Mouse (Mus musculus) liver, embryonic 16.5 days (tissue): ENCODE measurements around the gene Casq2. TPM values are rescaled to one million over a fixed set of nuclear protein-coding genes. Genes with fewer than 3 reads are reported as not detected.

Experiments
- ATAC-seq: fragments of 200-750 bp; cut with Nextera tagmentation; 2 replicates; pipeline ENCODE4 v1.8.0; 2017; ENCODE audit warnings: low read depth, mild to moderate bottlenecking, moderate number of reproducible peaks, moderate library complexity
- H3K27ac ChIP-seq: fragments of 300-500 bp; sonication (generic); 2 replicates; pipeline ENCODE4 v1.5.1; 2014; ENCODE audit warnings: mild to moderate bottlenecking, low read length
- H3K27me3 ChIP-seq: fragments of 300-500 bp; sonication (generic); 2 replicates; pipeline ENCODE4 v1.6.1; 2014; ENCODE audit warnings: low read depth, low read length, mixed read lengths; ENCODE audit not compliant: control insufficient read depth, insufficient read depth
- H3K36me3 ChIP-seq: fragments of 300-500 bp; sonication (generic); 2 replicates; pipeline ENCODE4 v1.6.1; 2014; ENCODE audit warnings: mild to moderate bottlenecking; ENCODE audit not compliant: control insufficient read depth, insufficient read depth
- H3K4me1 ChIP-seq: fragments of 300-500 bp; sonication (generic); 2 replicates; pipeline ENCODE4 v1.6.1; 2014; ENCODE audit warnings: low read depth, low read length, mixed read lengths; ENCODE audit not compliant: control insufficient read depth
- H3K4me2 ChIP-seq: fragments of 300-500 bp; sonication (generic); 2 replicates; pipeline ENCODE4 v1.6.1; 2014; ENCODE audit warnings: low read depth, low read length, mixed read lengths
- H3K4me3 ChIP-seq: fragments of 300-500 bp; sonication (generic); 2 replicates; pipeline ENCODE4 v1.5.1; 2014; ENCODE audit warnings: low read depth, mild to moderate bottlenecking, low read length
- H3K9ac ChIP-seq: fragments of 300-500 bp; sonication (generic); 2 replicates; pipeline ENCODE4 v1.6.1; 2014; ENCODE audit warnings: low read depth, low read length
- H3K9me3 ChIP-seq: fragments of 300-500 bp; sonication (generic); replicated peaks from 2 replicates; pipeline ENCODE4 v1.6.1; 2016; ENCODE audit warnings: low read length; ENCODE audit not compliant: control insufficient read depth
- WGBS: fragments of 180-500 bp; shearing (Covaris S2); extraction: QIAGEN DNeasy Blood & Tissue Kit; methylation state at CpG from one replicate; pipeline ENCODE4 v1.1.7; 2014; ENCODE audit not compliant: insufficient replicate concordance; 5-methylcytosine and 5-hydroxymethylcytosine counted together
- polyA plus RNA-seq: library from polyadenylated mRNA; unstranded; fragments of >200 nt; fragmentation: Nextera tagmentation; extraction: Ambion mirVana; gene quantifications from 2 replicates; pipeline ENCODE4 v1.2.1, GENCODE M21; 2015

The Casq2 gene
- polyA plus RNA-seq, 1 experiment from 2014 or later = 7.8 TPM

DNA sequence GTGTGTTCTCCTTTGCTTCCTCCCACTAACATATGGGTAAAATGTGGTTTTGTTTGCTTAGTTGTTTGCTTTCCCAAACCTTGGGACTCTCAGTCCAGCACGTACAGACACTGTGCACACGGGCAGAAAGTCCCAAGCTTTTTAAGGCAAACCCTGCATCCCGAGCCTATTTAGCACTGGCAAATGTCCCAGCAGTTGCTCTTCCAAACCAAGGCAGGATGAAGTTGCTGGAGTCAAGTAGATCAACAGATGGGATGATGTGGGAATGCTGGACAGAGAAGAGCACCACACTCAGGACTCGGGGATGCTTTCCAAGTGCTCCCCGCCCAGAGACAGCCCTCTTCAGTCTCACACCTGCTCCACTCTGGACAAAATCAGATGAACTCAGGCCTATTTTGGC, 9.2 kb downstream of the Casq2 start:
- WGBS = 56% methylated on average over 5 of the region's 5 CpGs
- no peak overlapping the region for H3K4me3 ChIP-seq
- H3K36me3 ChIP-seq = no peaks in the 10 kb centered on the region
- H3K27ac ChIP-seq = no peak overlapping the region
- H3K9ac ChIP-seq = no peak overlapping the region
- no peaks in the 10 kb centered on the region for H3K9me3 ChIP-seq
- no peaks in the 10 kb centered on the region for H3K27me3 ChIP-seq
- H3K4me2 ChIP-seq = no peak overlapping the region
- ATAC-seq = peak; percentile 80
- no peaks in the 10 kb centered on the region for H3K4me1 ChIP-seq

DNA sequence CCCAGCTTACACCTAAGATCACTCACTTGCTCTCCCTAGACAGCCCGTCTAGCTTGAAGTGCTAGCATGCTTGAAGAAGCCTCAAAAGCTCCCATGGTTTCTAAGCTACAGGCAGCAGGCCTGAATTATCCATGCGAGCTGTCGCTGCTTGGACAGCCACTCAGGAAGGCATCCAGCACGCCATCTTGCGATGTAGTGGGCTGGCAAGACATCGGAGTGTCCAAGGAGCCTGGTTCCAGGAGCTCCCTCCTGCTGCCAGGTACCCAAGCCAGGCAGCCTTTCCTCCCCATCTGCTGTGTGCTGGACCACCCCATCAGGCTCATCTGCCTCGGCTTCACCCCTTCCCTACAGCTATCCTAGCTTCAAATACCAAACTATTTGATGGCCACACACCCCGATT, 10.2 kb downstream of the Casq2 start:
- Histone ChIP-seq H3K27ac (no peak overlapping the region), H3K4me3 (no peak overlapping the region), H3K9ac (no peak overlapping the region), H3K4me1 (no peaks in the 10 kb centered on the region), H3K36me3 (no peaks in the 10 kb centered on the region), H3K9me3 (no peaks in the 10 kb centered on the region), H3K4me2 (no peak overlapping the region), H3K27me3 (no peaks in the 10 kb centered on the region)
- WGBS = 67% methylated on average over 8 of the region's 8 CpGs
- no peak for ATAC-seq

DNA sequence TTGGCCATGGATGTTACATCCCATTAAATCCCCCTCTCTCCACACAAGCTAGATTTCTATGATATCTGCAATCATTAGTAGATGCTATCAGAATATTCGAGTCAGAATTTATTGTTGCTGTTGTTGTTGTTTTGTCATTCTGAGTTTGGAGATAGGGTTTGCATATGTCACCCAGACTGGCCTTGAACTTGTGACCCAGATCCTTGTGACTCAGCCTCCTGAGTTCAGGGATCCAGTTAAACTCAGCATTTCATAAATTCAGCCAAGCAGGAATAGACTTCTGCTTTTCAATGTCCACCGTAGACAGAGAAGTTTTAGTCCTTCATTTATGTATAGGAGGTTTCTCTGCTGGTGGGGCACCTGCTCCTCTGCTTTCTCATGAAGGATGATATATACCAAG, 10.8 kb downstream of the Casq2 start:
- Histone ChIP-seq H3K9ac (no peak overlapping the region), H3K4me1 (no peaks in the 10 kb centered on the region), H3K36me3 (no peaks in the 10 kb centered on the region), H3K4me2 (no peak overlapping the region), H3K4me3 (no peak overlapping the region), H3K9me3 (no peaks in the 10 kb centered on the region), H3K27ac (no peak overlapping the region), H3K27me3 (no peaks in the 10 kb centered on the region)
- WGBS = 52% methylated on average over 2 of the region's 2 CpGs
- no peak for ATAC-seq

DNA sequence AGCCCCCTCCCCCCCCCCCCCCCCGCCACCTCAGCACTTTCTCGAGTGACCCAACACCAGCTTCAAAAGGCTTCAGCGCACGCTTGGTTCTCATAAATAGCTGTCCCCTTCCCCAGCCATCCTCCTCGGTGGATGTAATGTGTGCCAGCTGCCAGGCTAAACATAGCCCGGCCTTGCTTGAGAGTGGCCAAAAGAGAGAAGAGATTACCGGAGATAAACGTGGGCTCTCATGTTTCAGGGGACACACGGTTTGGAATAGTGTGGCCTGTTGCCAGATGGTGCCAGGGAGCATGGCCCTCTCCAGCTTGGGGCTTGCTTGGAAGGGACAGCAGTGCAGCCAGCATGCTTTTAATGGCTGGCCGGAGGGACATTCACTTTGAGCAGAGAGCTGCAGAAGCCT, 13.0 kb downstream of the Casq2 start:
- ATAC-seq = no peak
- 56% methylated on average over 9 of the region's 10 CpGs for WGBS
- Histone ChIP-seq H3K9ac (no peak overlapping the region), H3K9me3 (no peaks in the 10 kb centered on the region), H3K27ac (no peak overlapping the region), H3K4me2 (no peak overlapping the region), H3K27me3 (no peaks in the 10 kb centered on the region), H3K4me3 (no peak overlapping the region), H3K4me1 (no peaks in the 10 kb centered on the region), H3K36me3 (no peaks in the 10 kb centered on the region)

DNA sequence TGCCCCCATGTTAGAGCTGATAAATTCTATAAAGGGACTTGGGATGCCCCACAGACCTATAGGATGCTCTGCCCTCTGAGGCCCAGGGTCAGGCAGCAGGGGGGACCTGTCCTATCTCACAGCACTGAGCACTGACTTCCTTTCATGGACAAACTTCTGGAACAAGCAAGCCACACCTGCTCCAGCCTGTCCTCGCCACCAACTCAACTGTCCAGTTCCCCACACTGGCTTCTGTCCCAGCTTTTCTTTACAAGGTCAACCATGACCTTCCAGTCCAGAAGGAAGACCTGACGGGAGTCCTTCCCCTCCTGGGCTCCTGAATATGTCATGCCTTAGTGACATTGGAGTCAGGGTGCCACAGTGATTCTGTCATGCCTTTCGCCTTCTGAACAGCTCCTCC, 13.6 kb downstream of the Casq2 start:
- no peaks in the 10 kb centered on the region for H3K36me3 ChIP-seq
- H3K27me3 ChIP-seq = no peaks in the 10 kb centered on the region
- no peaks in the 10 kb centered on the region for H3K4me1 ChIP-seq
- 59% methylated on average over 3 of the region's 3 CpGs for WGBS
- H3K4me2 ChIP-seq = no peak overlapping the region
- ATAC-seq = no peak
- no peaks in the 10 kb centered on the region for H3K9me3 ChIP-seq
- no peak overlapping the region for H3K9ac ChIP-seq
- no peak overlapping the region for H3K4me3 ChIP-seq
- no peak overlapping the region for H3K27ac ChIP-seq

DNA sequence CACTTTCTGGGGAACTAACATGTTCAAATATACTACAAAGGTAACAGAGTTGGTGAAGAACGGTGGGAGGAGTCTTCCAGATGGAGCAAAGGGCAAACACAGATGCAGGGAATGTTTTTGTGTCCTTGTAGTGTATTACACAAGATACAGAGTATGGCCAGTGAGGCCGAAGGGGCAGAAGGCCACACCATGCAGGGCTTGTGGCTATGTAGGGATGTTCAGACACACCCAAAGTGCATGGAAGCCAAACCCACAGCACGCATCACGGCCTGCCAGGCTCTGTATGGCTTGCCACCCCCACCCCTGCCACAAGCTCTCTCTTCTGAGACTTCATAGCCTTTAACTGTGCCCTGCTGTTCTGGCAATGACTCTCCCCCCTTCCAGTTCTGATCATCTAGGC, 15.2 kb downstream of the Casq2 start:
- peak; percentile 27; the same call in 1 of the 2 replicates for ATAC-seq
- H3K4me2 ChIP-seq = no peak overlapping the region
- 54% methylated on average over 4 of the region's 4 CpGs for WGBS

DNA sequence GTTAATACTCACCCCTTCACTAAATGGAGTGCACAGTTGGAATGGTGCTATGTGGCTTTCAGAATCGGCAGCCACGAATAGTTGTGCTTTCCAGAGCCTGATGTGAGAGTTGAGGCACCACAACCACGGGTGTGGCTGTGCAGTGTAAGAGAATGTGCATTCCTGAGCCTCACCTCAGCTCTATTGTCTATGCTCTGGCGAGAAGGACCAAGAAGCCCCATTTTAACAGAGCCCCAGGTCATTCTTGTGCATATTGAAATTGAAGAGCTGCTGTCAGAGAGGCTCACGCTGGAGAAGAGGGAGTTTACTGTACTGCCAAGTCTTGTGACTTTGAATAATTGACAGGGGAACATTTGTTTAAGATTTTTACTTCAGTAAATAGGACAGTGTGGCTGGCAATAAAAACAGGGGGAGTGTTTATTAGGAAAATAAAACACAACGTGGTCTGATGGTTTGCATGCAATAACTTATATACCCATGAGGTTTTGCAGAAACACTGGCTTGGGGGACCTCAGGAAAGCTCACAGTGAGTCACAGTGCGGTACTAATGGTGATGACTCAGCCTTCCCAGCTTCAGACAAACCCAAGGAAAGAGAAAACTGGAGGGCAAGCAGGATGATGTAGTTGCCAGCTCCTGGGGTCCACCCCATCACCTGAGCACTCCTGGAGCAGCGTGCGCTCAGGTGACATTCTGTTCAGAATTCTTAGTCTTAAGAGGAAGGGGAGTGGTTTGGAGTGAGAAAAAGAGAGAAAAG, 17.8 kb downstream of the Casq2 start:
- 57% methylated on average over 9 of the region's 9 CpGs for WGBS
- no peak overlapping the region for H3K27ac ChIP-seq
- no peak for ATAC-seq

More for the DNA sequence above, 15.2 kb downstream of the Casq2 start:
- H3K36me3 ChIP-seq = no peaks in the 10 kb centered on the region
- H3K4me3 ChIP-seq = no peak overlapping the region
- no peak overlapping the region for H3K9ac ChIP-seq
- no peaks in the 10 kb centered on the region for H3K4me1 ChIP-seq
- H3K27ac ChIP-seq = no peak overlapping the region
- no peaks in the 10 kb centered on the region for H3K9me3 ChIP-seq
- H3K27me3 ChIP-seq = no peaks in the 10 kb centered on the region

DNA sequence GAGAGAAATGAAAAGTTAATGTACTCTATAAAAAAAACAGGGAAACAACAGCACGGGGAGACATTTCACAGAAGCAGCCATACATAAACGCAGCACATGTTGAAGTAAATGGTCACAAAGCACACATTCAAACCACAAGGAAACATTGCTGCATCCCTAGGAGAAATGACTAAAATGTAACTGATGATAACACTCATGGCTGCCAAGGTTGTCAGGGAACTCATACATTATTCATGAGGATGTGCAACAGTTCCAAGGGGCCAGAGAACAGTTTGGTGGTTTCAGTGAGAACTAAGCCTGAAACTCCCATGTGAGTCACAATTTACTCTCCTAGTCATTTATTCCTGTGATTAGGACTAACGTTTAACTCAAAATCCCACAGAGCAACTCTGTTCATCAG, 22.0 kb downstream of the Casq2 start:
- no peak for ATAC-seq
- no peak overlapping the region for H3K4me3 ChIP-seq
- H3K9ac ChIP-seq = no peak overlapping the region
- H3K27ac ChIP-seq = no peak overlapping the region
- no peaks in the 10 kb centered on the region for H3K4me1 ChIP-seq
- no peaks in the 10 kb centered on the region for H3K36me3 ChIP-seq
- no peaks in the 10 kb centered on the region for H3K27me3 ChIP-seq
- WGBS = 64% methylated on average over 3 of the region's 3 CpGs
- H3K9me3 ChIP-seq = no peaks in the 10 kb centered on the region
- H3K4me2 ChIP-seq = no peak overlapping the region

More for the DNA sequence above, 17.8 kb downstream of the Casq2 start:
- no peak overlapping the region for H3K4me2 ChIP-seq
- H3K36me3 ChIP-seq = no peaks in the 10 kb centered on the region
- no peaks in the 10 kb centered on the region for H3K9me3 ChIP-seq
- H3K27me3 ChIP-seq = no peaks in the 10 kb centered on the region
- no peak overlapping the region for H3K9ac ChIP-seq
- H3K4me1 ChIP-seq = no peaks in the 10 kb centered on the region
- no peak overlapping the region for H3K4me3 ChIP-seq

DNA sequence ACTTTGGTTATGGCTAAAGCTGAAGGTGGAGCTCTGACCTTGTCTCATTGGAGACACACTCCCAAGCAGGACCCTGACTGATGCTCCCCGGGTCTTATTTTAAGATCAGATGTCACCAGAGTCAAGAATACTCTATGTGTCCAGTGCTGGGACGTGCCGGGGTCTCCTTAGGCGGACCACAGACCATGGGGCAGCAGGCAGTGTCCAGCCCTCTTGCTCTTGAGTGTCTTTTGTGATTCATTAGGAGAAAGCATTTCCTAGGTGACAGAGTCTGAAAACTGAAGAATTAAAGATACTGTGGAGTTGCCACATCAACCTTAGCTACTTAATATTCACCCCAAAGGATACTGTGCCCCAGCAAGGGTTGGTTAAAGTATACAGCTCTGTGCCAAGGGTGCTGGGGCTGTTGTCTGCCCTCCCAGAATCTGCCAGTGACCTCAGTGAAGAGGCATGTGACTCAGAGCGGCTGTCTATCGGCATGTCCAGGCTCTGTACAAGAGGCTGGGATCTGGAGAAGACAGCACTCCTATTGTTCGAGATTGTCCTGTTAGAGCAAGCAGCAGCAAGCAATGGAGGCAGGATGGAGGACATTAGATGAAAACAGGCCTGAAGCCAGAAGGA, 25.9 kb downstream of the Casq2 start:
- no peaks in the 10 kb centered on the region for H3K4me1 ChIP-seq
- no peak overlapping the region for H3K4me3 ChIP-seq
- H3K9ac ChIP-seq = no peak overlapping the region
- 65% methylated on average over 7 of the region's 7 CpGs for WGBS
- no peak overlapping the region for H3K27ac ChIP-seq
- no peak overlapping the region for H3K4me2 ChIP-seq
- H3K36me3 ChIP-seq = no peaks in the 10 kb centered on the region
- H3K27me3 ChIP-seq = no peaks in the 10 kb centered on the region
- ATAC-seq = no peak
- H3K9me3 ChIP-seq = no peaks in the 10 kb centered on the region
